Mouse (Mus musculus) cerebellum, postnatal 10 days (tissue): Measurements from ENCODE around the gene Olfml2a.
"Not testable (repeated sequence)": the region's sequence is repeated elsewhere in the genome, so short reads cannot be mapped to it uniquely, and the experiment has no call there.

Source experiments
- DNase-seq, 2 experiments: peaks; one replicate each; pipeline ENCODE4 v3.0.0; 2021; ENCODE audit warnings: mixed read lengths in 2 of 2

Olfml2a gene

DNA sequence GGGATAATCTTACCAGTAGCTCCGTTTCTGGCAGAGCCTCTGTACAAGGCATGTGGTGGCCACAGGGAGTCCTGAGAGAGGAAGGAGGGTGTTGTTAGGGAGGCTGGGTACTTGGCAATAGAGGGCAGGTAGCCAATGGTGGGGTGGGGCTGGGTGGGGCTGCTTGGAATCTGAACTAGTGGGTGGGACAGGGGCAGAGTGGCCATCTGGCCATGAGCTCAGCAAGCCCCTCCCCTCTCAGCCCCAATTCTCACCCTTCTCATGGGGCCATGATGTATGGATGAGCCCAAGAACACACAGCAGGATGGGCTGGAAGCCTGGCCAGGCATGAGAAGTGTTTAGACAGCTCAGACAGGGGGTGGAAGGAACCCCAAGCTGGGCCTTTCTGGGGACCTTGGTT is 55.6 kb downstream of the Olfml2a start:
- DNase-seq = no peak

DNA sequence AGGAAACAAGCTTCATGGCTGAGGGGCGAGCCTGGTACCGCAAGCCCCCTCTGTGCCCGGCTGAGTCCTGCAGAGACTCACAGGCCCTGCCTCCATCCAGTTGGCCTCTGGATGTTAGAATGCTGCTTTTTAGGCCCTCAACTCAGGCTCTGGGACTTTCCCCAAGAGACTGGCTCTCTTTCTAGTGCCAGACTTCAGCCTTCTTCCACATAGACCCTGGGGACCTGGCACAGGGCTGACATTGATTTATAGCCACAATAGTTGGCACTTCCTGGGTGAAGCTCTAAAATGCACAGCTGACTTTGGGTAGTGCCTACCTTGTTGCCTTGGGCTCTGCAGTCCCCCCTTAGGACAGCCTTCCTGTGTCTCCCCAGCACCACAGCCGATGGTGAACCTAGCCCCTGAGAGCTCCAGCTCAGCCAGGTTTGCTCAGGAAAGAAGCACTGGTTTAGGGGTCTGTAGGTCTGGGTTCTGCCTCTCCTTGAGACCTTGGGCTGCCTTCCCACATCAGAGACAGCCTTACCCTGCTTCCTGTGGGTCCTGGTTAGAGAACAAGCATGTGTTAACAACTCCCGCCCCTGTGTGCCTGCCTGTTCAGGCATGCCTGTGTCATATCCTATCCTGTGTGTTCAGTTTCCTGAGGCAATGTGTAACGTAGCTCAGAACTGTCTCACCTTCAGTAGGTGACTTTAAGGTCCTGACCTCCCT is 56.2 kb downstream of the Olfml2a start:
- no peak for DNase-seq

DNA sequence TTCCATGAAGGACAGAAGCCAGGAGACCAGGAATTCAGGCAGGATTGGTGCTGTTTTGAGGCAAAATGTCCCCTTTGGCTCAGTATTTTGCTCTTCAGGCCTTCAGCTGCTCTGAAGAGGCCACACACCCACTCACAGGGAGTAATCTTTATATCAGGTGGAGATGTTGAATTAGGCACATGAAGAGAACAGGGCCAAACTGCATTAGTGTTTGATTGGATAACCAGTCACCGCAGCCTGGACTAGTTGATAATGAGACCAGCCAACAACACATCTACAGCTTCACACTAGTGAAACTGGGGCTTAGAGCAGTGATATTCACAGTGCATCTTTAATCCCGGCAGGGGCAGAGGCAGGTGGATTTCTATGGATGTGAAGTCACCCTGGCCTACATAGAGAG is 57.2 kb downstream of the Olfml2a start:
- no peak for DNase-seq

DNA sequence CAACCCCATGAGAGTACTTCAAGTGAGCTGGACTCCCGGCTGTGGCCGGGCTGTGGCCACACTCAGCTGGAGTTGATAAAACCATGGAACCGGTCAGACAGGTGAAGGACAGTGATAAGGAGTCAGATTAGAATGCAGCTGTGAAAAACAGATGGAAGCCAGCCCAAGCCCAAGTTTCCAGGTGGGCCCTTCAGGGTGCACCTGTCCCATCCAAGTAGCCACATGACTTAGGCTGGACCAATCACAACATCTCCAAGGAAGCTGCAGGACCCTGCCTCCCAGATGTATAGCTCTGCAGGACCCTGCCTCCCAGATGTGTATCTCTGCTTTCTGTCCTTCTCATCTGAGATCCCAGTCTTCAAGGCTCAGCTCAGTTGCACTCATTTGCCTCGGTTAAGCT is 60.2 kb downstream of the Olfml2a start:
- DNase-seq = no peak

DNA sequence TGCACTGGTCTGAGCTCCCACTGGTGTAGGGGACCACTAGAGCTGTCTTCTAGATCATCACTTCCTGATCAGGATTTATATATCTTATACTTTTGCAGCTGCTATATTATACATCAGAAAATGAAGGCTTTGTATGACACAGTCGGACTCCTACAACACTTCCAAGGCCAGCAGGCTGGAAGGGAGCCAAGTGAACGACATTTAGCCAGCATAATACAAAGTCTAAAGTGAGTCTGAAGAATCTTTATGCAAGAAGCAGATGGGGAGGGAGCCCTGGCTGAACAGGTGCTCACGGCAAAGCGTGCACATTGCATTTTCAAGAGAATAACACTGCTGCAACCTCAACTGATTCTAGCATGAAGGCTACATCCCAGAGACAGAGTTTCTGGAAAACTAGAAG is 60.7 kb downstream of the Olfml2a start:
- no peak for DNase-seq

DNA sequence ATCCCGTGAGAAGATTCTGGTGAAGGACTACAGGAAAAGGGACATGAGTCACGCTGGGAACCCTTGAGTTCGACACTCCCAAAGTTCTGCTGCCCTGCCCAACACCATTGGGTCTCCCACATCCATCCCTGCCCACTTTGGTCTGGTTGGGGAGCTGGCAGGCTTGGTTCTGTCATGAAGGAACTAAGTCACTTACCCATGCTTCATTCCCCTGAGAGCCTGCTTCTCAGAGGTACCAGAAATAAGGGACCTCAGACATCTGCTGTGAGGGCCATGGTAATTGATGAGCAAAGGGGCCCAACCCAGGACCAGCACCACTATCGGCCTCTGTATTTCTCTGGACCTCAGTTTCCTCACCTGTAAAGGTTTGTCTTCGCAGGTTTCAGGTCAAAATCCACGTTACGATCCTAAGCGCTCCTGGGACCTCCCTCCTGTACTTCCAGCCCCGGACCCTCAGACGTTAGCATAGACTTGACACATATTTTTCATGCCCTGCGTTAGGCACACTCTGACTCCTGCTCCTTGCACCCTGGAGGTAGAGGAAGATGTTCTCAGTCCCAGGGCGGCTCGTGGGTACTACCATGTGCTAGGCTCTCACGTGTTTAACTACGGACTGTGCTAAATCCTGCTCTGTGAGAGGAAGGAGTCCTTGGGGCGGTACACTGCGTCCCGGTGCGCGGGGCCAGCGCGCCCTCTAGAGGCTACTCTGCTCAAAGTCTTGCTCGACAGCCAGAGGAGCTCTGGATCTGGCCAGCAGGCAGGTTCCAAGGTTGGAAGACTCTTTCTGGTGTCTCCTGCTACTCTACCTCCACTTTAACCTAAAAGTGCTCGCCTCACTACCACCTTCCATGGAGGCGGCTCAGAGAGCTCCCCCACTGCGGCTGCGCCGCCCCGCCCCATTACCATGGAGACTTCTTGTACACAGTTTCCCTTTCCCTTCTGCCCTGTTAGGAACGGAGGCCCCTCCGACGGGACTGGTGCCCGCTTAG is 65.9 kb downstream of the Olfml2a start, which contains the start of gene Wdr38:
TSS of gene Wdr38 (plus strand) at position 91 of the 989 bp plus-strand sequence.
- DNase-seq = peak; percentile 95 to 96

DNA sequence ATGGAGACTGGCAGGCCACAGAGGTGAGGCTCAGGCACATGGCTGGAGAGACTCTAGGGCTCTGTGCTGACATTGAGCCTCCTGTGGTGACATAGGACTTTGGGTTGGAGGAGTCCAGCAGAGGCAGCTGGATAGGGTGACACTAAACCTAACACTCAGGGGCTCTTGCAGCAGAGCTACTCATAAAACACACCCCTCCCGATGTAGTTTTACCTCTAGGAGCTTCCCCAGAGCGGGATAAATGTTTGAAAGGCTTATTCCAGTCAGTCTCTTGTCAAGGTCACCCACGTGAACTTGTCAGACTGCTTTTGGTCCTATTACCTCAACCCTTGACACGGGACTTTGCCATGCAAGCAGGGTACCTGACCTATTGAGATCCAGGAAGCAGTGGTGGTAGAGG is 67.6 kb downstream of the Olfml2a start:
- no peak for DNase-seq

DNA sequence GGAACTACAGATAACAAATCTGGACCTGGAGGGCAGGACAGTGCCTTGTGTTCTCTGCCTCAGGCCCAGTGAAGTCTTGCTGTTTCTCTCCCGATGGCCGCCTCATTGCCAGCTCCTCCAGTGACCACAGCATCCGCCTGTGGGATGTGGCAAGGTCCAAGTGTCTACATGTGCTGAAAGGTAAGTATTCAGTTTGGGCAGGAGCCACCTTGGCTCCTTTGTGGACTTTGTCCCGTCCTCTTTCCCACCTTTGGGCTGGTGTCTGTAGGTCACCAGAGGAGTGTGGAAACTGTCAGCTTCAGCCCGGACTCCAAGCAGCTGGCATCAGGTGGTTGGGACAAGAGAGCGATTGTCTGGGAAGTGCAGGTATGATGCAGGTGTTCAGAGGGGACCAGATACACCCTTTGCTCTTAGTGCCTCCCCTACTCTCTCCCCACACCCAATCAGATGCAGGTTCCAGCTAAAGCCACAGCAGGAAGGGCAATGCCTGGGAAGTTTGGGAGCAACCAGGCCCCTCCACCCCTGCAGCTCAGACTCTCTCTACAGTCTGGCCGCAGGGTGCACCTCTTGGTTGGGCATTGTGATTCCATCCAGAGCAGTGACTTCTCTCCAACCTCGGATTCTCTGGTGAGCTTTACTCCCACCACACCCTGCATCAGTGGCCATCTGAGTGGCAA is 68.3 kb downstream of the Olfml2a start:
- DNase-seq = no peak

DNA sequence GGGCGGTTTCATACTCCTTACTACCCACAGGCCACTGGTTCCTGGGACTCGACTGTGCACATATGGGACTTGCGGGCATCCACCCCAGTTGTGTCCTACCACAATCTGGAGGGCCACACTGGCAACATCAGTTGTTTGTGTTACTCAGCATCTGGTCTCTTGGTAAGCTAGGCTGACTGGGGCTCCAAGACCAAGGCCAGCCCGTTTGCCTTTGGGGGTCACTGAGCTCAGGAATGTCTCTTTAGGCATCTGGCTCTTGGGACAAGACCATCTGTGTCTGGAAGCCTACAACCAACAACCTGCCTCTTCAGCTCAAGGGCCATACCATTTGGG is 68.8 kb downstream of the Olfml2a start:
- no peak for DNase-seq

DNA sequence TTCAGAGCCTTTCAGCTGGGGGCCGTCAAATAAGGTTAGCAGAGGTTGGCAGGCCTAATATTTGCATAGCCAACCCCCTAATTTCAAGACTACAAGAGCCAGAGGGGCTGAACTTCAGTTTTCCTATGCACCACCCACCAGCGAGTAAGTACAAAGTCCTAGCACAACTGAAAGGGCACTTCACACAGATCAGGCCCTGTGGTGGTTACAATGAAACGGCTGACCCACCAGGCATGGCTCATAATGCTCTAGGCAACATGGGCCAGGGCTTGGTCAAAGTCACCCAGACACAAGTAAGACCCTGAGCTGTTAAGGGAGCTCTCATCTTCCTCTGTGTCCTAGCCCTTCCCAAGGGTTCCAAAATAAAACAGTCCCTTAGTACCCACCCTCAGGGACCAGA is 70.1 kb downstream of the Olfml2a start:
- DNase-seq = no peak

DNA sequence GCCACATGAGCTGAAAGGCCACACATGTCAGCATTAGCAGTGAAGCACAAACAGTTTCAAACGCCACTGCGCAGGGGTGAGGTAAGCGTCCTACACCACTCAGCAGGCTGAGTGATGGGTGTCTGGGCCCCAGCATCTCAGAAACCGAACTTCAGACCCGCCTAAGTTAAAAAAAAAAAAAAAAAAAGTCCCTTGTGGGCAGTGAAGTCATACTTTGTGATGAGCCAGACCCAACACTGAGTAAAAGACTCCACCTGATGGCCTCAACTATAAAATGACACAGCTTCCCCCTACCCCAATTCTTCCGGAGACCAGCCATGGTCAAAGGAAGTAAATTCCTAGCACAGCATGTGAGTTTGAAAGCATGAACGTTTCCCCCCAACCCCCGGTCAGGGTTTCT is 71.3 kb downstream of the Olfml2a start:
- no peak for DNase-seq

DNA sequence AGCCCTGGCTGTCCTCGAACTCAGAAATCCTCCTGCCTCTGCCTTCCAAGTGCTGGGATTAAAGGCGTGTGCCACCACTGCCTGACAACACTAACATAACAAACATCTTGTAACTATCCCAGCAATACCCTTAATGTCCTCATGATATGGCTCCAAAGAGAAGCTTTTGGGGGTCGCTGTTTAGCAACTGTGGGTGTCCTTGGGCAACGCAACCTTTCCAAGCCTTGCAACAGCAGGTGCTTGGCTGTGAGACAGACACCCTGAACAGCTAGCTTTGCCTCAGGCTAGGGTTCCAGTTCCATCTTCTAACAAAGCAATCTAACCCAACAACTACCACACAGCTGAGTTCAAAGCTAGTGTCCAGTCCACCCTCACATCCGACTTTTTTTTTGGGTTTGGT is 71.7 kb downstream of the Olfml2a start:
- no peak for DNase-seq

DNA sequence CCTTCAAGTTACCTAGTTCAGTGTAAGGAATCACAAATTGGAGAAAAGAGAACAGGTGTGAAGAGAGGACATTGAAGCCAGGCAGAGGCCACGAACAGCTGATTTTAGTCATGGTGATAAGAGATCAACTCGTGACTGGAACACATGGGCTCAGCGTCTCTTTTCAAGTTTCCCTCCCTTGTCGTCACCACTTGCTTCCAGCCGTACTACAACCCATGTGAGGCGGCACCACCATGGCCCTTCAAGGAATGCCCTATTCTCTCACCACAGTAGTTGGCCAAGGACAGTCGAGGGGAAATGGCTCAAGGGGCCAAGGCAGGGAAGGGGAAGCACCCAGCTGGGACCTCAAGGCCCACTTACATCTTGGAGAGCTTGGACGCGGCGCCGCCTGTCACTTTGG is 72.6 kb downstream of the Olfml2a start:
- DNase-seq = peak; percentile 34 to 50

DNA sequence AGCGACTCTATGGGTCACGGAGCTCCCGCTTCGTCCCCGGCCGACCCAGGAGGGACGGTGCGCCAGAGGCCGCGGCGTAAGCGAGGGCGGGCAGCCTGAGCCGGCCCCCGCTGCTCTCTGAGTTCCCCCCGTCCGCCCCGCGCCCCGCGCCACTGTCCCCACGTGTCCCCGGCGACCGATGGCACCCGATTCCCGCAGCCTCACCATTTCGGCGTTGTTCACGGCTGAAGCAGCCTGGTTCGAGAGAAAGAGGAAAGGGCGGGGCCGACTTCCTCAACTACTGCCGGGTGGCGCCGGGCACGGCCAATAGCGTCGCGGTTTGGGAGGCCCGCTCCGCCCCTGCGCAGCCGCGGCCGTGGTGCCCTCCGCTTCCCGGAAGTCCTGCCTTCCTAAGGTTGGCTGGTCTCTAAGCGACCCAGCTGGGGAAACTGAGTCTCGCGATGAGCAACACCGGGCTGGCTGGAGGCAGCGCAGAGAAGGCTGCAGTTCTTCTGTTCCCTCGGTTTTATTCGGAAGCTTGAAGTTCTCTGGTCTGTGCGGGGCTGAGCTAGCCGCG is 73.2 kb downstream of the Olfml2a start, which contains the start of gene Arpc5l:
TSS of gene Arpc5l (plus strand) at position 469 of the 556 bp plus-strand sequence.
- DNase-seq = peak; percentile 96

DNA sequence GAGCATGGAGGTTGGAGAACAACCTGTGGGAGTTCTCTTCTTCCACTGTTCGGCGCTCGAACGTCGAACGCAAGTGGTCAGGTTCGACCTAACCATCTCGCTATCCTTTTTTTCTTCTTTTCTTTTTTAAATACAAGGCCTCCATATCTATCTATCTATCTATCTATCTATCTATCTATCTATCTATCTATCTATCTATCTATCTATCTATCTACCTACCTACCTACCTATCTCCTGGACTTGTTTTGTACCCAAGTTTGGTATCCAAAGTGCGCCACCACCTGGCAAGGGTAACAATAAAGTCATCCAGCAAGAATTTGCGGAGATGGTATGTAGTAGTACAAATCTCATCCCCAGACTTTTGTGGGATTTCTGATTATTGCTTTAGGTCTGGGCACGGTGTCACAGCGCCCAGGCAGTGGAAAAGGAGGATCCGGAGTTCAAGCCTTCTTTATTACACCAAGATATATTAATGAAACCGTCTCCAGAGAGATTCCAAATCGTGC is 73.8 kb downstream of the Olfml2a start, which contains the start of gene Rpl35:
TSS of gene Rpl35 (minus strand) at position 51 of the 506 bp plus-strand sequence.
- peak in 1 of 2 experiments; percentile 46 for DNase-seq

DNA sequence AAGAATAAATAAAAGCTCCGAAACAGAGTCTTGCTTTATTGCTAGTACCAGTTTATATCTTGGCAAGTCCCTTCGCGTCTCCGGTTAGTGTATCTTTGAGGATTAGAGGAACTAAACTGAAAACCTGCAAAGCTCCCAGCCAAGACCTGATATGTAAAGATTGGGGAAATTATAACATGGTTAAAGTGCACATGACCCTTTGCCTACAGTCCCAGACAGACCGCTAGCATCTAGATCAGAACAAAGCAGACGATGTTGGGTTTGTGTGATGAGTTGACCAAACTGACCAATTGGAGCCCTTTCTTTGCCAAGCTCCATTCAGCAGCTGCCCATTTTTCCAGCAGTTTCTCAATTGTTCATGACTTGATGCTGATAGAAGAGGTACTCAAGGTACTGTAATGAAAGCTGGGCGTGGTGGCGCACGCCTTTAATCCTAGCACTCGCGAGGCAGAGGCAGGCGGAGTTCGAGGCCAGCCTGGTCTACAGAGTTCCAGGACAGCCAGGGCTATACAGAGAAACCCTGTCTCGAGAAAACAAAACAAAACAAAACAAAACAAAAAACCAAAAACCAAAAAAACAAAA is 74.5 kb downstream of the Olfml2a start:
- DNase-seq = no peak

DNA sequence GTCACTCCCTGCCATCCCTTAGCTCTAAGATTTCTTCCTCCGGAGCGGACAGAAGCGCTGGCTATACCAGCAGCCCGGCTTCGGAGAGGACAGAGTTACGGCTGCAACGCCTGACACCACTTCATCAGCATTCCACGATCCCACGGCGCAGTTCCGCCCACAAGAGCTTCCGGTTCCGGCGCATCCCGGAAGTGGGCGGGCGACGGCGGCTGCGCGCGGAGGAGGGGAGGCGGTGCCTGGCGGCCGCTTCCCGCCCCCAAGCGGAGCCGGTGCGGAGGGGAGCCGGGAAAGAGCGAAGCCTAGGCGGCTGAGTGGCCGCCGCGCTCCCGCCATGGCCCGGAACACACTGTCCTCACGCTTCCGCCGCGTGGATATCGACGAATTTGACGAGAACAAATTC is 76.1 kb downstream of the Olfml2a start:
- peak; percentile 95 to 96 for DNase-seq

DNA sequence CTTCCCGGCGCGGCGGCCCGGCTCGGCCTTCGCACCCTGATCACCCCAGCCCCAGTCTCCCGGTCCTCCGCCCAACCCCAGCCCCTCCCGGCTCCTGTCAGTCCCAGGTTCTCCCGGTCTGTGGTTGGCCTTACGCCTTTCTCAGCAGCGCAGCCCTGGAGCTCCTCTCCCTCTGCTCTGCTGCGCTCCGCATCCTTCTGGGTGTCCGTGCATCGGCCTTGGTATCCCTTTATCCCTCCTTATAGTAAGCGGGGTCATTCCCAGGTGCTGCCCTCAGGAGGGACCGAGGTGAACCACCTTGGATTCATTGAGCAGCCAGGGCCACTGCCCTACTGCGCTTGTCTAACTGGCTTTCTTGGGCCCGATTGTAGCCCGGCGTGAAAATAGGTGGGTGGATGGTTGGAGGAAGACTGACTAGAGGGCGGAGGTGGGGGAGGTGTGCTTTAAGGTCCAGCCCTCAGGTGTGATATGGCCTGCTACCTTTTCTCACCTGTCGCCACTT is 76.6 kb downstream of the Olfml2a start:
- DNase-seq = no peak

DNA sequence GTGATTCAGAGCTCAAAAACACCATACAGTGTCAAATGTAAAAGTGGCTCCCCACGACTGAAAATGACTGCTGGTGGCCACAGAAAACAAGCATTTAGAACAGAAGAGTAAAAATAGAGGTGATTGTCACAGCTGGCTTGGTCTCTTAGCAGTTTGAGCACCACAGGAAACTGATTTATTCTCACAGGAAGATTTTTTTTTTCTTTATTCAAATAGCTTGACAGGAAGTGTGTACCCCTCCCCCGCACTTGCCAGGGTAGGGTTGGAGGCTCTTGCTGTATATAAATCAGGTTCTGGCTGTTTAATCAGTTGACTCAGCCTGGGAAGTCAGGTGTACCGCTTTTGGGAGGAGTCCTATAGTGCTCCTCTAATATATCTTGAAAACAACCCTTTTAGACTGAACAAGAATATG is 77.2 kb downstream of the Olfml2a start:
- DNase-seq = peak; percentile 39 to 50

DNA sequence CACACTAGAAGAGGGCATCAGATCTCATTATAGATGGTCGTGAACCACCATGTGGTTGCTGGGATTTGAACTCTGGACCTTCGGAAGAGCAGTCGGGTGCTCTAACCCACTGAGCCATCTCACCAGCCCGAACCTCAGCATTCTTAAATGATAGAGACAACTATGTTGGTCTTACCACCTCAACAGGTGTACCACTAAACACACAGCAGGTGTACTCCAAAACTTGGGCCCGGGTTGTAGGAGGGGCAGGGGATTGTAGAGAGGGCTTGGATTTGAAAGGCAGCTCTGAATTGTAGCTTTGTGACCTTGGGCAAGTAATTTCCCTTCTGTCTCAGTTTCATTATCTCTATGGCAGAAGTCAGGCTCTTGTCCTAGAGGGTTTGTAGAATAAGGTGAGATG is 78.4 kb downstream of the Olfml2a start:
- not testable (repeated sequence) for DNase-seq

DNA sequence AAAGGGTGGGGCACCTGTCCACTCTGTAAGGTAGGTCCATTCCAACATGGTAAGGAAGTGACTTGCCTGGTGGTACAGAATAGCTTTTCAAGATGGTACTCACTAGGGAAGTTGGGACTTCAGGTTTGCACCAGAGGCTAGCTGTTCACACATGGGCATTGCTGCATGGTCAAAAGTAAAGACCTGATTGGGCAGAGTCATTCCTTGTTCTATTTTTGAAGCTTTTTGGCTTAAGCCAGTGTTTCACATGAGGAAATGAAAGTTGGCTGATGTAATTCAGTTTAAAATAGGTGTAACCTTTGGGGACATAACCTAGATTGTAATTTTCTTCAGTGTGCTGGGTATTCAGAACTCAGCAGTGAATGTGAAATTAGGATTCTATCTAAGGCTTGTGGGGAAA is 79.5 kb downstream of the Olfml2a start:
- no peak for DNase-seq

DNA sequence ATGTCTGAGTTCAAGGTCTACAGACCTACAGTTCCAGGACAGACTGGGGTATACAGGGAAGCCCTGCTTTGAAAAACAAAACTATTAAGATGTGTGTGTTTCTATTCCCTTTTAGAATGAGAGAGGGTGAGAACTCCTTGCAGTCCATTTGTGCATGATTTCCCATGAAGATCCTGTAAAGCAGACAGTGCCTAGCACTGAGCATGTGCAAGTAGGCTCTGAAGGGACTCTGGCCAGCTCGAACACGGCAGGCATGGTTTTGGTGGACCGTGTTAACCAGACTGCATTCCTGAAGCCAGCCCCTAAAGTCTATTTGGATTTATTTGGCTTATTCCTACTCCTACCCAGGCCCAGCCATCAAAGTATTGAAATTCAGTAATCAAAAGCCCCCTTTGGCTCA is 80.2 kb downstream of the Olfml2a start:
- no peak for DNase-seq
